Mouse (Mus musculus): ENCODE data around the gene Lhx6.

GRCm38 (mm10) chr2:36097129-36097815, 7.9 kb downstream of the Lhx6 start:
- TF ChIP-seq CTCF (IDR thresholded peaks at IDR 0.05), result no peak
- TF ChIP-seq EP300 (IDR thresholded peaks at IDR 0.05), result no peak

All from lung, postnatal 0 days (tissue).